Mouse (Mus musculus) midbrain, embryonic 13.5 days (tissue): ENCODE results near the gene BC049730. TPM values are rescaled to one million over a fixed set of nuclear protein-coding genes. Genes with fewer than 3 reads are reported as not detected.
"Not testable (repeated sequence)": the region's sequence is repeated elsewhere in the genome, so short reads cannot be mapped to it uniquely, and the experiment has no call there.

Source experiments
- ATAC-seq: fragments of 200-750 bp; cut with Nextera tagmentation; 2 replicates; pipeline ENCODE4 v1.8.0; 2017; ENCODE audit warnings: mild to moderate bottlenecking, moderate TSS enrichment, moderate library complexity
- H3K27ac ChIP-seq: fragments of 300-500 bp; sonication (generic); 2 replicates; pipeline ENCODE4 v1.5.1; 2015; ENCODE audit warnings: inconsistent platforms, mild to moderate bottlenecking, moderate library complexity
- H3K27me3 ChIP-seq: fragments of 300-500 bp; sonication (generic); 2 replicates; pipeline ENCODE4 v1.6.1; 2015; ENCODE audit warnings: mild to moderate bottlenecking, inconsistent platforms
- H3K36me3 ChIP-seq: fragments of 300-500 bp; sonication (generic); 2 replicates; pipeline ENCODE4 v1.6.1; 2015; ENCODE audit warnings: mild to moderate bottlenecking, inconsistent platforms
- H3K4me1 ChIP-seq: fragments of 300-500 bp; sonication (generic); replicated peaks from 2 replicates; pipeline ENCODE4 v1.6.1; 2015; ENCODE audit warnings: inconsistent platforms
- H3K4me2 ChIP-seq: fragments of 300-500 bp; sonication (generic); replicated peaks from 2 replicates; pipeline ENCODE4 v1.6.1; 2015; ENCODE audit warnings: moderate library complexity, mild to moderate bottlenecking, inconsistent platforms
- H3K4me3 ChIP-seq: fragments of 300-500 bp; sonication (generic); replicated peaks from 2 replicates; pipeline ENCODE4 v1.5.1; 2015; ENCODE audit warnings: mild to moderate bottlenecking, inconsistent platforms
- H3K9ac ChIP-seq: fragments of 300-500 bp; sonication (generic); replicated peaks from 2 replicates; pipeline ENCODE4 v1.6.1; 2015; ENCODE audit warnings: mild to moderate bottlenecking, inconsistent platforms
- H3K9me3 ChIP-seq: fragments of 300-500 bp; sonication (generic); 2 replicates; pipeline ENCODE4 v1.6.1; 2016; ENCODE audit warnings: mild to moderate bottlenecking, inconsistent platforms
- WGBS: fragments of 180-500 bp; shearing (Covaris S2); methylation state at CpG from one replicate; pipeline ENCODE4 v1.1.7; 2015; 5-methylcytosine and 5-hydroxymethylcytosine counted together
- polyA plus RNA-seq: library from polyadenylated mRNA; unstranded; fragments of >200 nt; fragmentation: Nextera tagmentation; extraction: Ambion mirVana; gene quantifications from 2 replicates; pipeline ENCODE4 v1.2.1, GENCODE M21; 2015

The BC049730 gene
- polyA plus RNA-seq, 1 experiment from 2014 or later, result not detected

DNA sequence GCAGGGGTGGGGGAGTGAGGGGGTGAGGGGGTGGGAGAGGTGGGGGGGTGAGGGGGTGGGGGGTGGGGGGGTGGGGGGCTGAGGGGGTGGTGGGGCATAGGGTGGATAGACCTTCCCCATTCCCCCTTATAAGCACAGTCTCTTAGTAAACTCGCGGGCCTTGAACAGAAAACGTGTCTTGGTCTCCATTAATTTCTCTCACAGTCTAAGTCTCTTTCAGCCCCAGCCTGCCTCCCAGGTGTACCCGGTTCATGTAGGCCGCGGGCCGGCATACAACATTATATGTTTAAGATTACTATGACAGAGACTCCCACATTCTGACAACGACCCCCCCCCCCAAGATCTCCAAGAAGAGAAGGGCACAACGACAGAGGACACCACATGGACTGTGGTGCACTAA is 6.2 kb upstream of the BC049730 start:
- not testable (repeated sequence) for H3K9me3 ChIP-seq, H3K27ac ChIP-seq, H3K4me2 ChIP-seq, H3K4me3 ChIP-seq, H3K27me3 ChIP-seq, H3K9ac ChIP-seq, H3K36me3 ChIP-seq, H3K4me1 ChIP-seq, ATAC-seq
- WGBS, result 90% methylated on average over 9 of the region's 9 CpGs

DNA sequence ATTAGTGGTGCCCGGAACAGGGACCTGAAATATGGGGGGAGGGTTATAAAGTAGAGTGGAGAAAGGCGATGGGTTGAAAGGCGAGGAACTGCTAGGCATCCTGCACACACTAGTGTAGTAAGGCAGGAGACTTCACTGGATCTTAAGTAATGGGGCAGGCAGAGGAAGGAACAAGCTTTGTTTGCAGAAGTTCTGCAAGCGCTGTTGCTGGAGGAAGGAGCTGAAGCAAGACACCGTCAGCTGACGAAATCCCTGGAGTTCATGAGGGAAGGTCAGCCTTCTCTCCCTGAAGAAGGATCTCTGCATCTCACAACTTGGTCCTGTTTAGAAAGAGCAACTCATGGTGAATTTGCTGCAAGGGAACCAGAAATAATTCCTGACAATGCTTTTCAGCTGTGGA is 6.0 kb downstream of the BC049730 start:
- Histone ChIP-seq H3K9me3 (no peaks in the 10 kb centered on the region), H3K36me3 (no peaks in the 10 kb centered on the region), H3K4me3 (no peak overlapping the region), H3K27ac (no peak overlapping the region), H3K4me2 (no peak overlapping the region), H3K9ac (no peak overlapping the region), H3K27me3 (no peaks in the 10 kb centered on the region), H3K4me1 (0 out of 2 replicates have a peak, but pooled peaks cover 5% of the 10 kb centered on the region)
- WGBS, result 81% methylated on average over 6 of the region's 6 CpGs
- no peak for ATAC-seq

DNA sequence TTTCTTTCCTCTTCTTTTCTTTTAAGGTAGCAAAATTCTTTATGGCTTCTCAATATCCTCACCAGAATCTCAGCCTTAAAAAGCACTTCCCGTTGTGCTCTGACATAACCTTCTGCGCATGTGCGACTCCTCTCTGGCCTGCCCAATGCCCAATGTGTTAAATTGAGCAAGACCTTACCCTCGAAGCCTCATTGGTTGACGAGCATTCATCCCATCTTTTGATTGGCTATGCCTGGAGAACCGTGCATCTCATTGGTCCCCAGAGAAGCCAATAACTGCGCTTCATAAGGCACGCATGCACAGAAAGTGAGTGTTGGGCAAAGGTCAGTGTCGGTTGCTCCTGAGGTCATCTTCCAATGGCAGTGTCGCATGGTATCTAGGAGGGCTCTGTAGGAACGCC is 17.8 kb downstream of the BC049730 start, which contains the start of gene Gm4763:
Gene Gm4763, minus strand, starts transcription at position 101 of the 400 bp plus-strand sequence.
- not testable (repeated sequence) for H3K27me3 ChIP-seq, H3K4me1 ChIP-seq, H3K27ac ChIP-seq, H3K4me2 ChIP-seq, H3K4me3 ChIP-seq, H3K9ac ChIP-seq, H3K36me3 ChIP-seq, H3K9me3 ChIP-seq, ATAC-seq
- 95% methylated on average over 11 of the region's 11 CpGs for WGBS

DNA sequence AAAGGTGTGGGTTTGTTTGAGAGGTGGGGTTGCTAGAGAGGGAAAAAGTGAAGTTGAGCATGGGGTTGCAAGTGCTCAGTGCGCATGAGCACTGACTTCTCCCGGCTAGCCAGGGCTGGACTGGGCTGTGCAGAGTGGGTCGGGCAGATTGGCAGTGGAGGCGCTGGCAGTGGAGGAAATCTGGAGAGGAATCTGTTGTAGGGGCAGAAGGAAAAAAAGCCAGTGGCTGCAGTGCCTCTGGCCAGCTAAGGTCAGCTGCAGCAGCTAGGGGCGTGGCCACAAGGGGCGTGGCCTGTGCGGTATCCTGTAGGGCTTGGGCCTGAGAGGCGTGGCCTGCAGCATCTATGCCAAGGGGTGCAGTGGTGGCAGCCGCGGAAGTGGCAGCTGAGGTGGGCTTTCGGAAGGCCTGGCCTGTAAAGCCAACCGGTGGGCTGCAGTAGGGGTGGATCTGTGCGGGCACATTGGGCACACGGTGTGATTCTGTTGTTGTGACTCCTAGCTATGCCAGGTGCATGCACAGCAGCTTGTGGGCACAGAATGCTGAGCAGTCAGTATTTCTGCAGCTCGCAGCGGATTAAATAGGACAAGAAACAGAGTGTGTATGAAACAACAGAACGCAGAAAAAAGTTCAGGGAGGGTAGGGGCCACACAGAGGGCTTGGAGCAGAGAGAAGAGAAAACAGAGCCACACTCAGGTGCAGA is 27.1 kb downstream of the BC049730 start:
- 14% methylated on average over 17 of the region's 17 CpGs for WGBS
- ATAC-seq, result peak; percentile 68; the same call in 1 of the 2 replicates
- no peaks in the 10 kb centered on the region for H3K9me3 ChIP-seq
- H3K9ac ChIP-seq, result peak overlapping the region; percentile 23; the same call in 1 of the 2 replicates
- no peak overlapping the region for H3K27ac ChIP-seq
- H3K4me1 ChIP-seq, result peaks cover 8% of the 10 kb centered on the region
- peak overlapping the region; percentile 46 for H3K4me2 ChIP-seq
- H3K4me3 ChIP-seq, result peak overlapping the region; percentile 18
- no peaks in the 10 kb centered on the region for H3K27me3 ChIP-seq
- no peaks in the 10 kb centered on the region for H3K36me3 ChIP-seq

DNA sequence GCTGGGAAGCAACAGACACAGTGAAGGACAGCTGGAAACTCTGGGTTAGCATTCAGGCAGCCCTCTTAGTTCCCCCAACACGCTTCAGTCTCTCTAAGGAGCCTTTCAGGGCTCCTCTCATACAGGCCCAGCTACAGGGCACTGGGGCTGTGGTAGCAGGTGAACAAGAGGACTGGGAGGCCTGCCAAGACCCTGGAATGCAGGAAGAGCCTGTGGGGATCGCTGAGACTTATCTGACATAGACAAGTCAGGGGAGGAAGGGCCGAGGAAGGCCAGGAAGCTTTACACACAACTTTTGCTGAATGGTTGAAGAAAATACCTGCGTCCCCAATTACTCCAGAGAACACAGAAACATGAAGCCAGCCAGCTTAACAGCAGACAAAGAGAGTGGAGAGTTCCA is 41.7 kb downstream of the BC049730 start:
- Histone ChIP-seq H3K9me3 (no peaks in the 10 kb centered on the region), H3K4me1 (peaks cover 8% of the 10 kb centered on the region), H3K36me3 (no peaks in the 10 kb centered on the region), H3K4me2 (no peak overlapping the region), H3K27ac (no peak overlapping the region), H3K4me3 (no peak overlapping the region), H3K27me3 (no peaks in the 10 kb centered on the region), H3K9ac (no peak overlapping the region)
- 38% methylated on average over 4 of the region's 4 CpGs for WGBS
- ATAC-seq, result no peak

DNA sequence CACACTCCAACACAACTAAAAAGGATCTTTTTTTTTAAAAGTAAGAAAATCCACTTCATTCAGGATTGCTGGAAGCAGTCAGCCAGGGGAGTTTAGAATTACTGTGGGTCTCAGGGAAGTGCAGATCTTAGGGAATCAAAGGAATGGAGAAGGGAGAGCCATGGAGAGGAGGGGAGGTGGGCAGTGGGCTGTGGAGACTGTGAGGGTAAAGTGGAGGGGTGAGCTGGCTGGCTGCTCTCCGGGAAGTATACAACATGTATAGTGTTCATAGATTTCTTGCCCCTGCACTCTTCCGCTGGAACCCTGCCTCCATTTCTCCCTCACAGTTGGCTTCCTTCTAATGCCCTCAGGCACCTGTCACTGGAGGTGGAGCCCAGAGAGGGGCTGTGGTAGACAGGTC is 42.6 kb downstream of the BC049730 start:
- Histone ChIP-seq H3K27ac (no peak overlapping the region), H3K27me3 (no peaks in the 10 kb centered on the region), H3K4me2 (no peak overlapping the region), H3K36me3 (no peaks in the 10 kb centered on the region), H3K9ac (no peak overlapping the region), H3K4me3 (no peak overlapping the region), H3K4me1 (peaks cover 8% of the 10 kb centered on the region), H3K9me3 (no peaks in the 10 kb centered on the region)
- no peak for ATAC-seq
- WGBS, result 74% methylated on average over 2 of the region's 2 CpGs

DNA sequence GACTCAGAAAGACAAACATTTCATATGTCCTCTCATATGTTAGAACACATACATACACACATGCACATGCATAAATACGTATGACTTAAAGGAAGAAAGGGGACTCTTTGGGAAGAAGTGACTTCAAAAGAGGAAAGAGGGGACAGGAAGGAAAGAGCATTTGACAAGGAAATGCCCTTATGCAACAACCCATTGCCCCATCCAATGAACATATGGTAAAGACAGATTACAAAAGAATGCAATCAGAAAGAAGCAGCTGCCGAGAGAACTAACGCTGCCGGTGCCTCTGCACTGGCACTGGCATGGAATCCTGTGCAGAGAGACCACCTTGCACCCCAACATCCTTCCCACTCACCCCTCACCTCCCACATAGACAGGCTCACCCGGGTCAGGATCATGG is 44.4 kb downstream of the BC049730 start:
- Histone ChIP-seq H3K9me3 (no peaks in the 10 kb centered on the region), H3K4me3 (no peak overlapping the region), H3K36me3 (no peaks in the 10 kb centered on the region), H3K27me3 (no peaks in the 10 kb centered on the region), H3K4me1 (peaks cover 8% of the 10 kb centered on the region), H3K4me2 (no peak overlapping the region), H3K27ac (no peak overlapping the region), H3K9ac (no peak overlapping the region)
- WGBS, result 82% methylated on average over 5 of the region's 5 CpGs
- ATAC-seq, result no peak

DNA sequence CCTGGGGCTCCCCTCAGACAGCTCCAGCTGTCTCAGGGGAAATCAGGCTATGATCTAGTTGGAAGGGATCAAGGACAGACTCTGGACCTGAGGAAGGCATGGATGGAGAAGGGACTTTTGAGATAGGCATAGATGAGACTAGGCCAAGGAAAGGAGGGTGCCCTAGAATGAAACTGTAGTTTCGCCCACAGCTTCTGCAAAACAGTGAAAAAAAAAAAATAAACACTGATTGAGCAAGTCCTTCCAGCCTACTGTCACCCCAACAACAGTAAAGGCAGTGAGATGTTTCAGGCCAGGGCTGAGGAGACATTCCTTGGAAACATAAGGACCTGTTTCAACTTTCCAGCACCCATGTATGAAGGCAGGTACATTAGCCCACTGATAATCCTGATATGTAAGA is 49.5 kb downstream of the BC049730 start:
- H3K36me3 ChIP-seq, result no peaks in the 10 kb centered on the region
- 90% methylated on average over 1 of the region's 1 CpGs for WGBS
- H3K9me3 ChIP-seq, result no peaks in the 10 kb centered on the region
- no peak for ATAC-seq
- H3K27ac ChIP-seq, result no peak overlapping the region
- no peak overlapping the region for H3K4me2 ChIP-seq
- H3K27me3 ChIP-seq, result no peaks in the 10 kb centered on the region
- H3K4me3 ChIP-seq, result no peak overlapping the region
- H3K4me1 ChIP-seq, result no peaks in the 10 kb centered on the region
- H3K9ac ChIP-seq, result no peak overlapping the region

DNA sequence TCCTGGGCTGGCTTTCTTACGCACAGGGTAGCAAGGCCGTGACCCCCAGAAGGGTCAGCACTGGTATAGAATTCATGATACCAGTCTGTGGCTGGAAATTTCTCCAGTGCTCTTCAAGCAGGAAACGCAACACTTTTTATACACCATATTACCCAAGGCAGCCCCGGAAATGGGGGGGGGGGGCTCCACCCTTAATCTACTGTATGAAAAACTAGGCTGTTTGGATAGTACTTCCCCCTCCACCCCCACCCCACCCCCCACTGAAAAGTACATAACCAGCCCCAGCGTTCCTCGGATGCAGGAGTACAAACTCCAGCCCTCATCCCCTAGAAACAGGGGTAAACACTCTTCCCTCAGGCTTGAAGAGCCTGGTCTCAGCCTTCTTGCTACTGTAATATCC is 51.2 kb downstream of the BC049730 start, which contains the start of gene Cd177:
Gene Cd177, minus strand, starts transcription at position 101 of the 400 bp plus-strand sequence.
- no peak within 1 kb of the TSS for H3K4me2 ChIP-seq
- H3K4me3 ChIP-seq, result no peak within 1 kb of the TSS
- H3K27ac ChIP-seq, result no peak within 1 kb of the TSS
- WGBS, result 78% methylated on average over 6 of the region's 6 CpGs
- H3K9me3 ChIP-seq, result no peaks in the 10 kb centered on the region
- no peaks in the 10 kb centered on the region for H3K36me3 ChIP-seq
- ATAC-seq, result no peak
- no peak within 1 kb of the TSS for H3K9ac ChIP-seq
- no peaks in the 10 kb centered on the region for H3K27me3 ChIP-seq
- no peaks in the 10 kb centered on the region for H3K4me1 ChIP-seq

DNA sequence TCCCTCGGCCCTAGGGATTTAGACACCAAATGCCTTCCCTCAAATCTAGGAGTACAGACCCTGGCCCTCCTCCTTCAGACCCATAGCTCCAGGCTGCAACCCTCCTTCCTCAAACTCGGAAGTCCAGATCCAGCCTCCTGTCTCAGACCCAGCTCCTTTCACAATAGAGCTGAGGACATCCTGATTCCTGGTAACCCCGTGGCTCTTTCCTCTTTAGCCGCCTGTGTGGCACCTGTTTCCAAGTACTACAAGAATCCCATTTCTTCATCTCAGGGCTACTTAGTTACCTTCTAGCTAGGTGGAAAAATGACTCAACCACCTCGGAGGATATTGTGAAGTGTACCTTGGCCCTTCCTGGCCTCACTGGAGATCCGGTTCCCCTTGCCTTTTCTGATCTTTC is 52.1 kb downstream of the BC049730 start:
- WGBS, result 76% methylated on average over 6 of the region's 6 CpGs
- Histone ChIP-seq H3K4me1 (no peaks in the 10 kb centered on the region), H3K9me3 (no peaks in the 10 kb centered on the region), H3K4me2 (no peak overlapping the region), H3K36me3 (no peaks in the 10 kb centered on the region), H3K9ac (no peak overlapping the region), H3K27ac (no peak overlapping the region), H3K4me3 (no peak overlapping the region), H3K27me3 (no peaks in the 10 kb centered on the region)
- ATAC-seq, result no peak

DNA sequence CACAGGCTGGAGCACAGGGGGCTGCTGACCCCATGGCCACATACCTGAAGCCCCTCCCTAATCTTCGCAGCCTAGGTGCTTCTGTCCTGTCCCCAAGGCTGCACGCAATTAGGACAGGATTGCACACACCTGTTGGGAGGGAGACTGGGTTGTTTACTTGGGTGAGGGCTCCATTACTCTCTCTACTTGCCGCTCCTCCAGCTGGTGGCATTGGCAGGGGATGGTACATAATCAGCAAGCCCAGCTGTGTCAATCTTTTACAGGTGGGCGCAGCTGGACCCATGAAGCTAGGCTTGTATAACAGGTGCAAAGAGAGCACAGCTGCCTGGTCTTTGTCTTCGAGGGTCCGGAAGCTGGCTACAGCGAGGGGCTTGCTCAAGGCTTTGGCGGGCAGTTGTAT is 53.5 kb downstream of the BC049730 start:
- no peak overlapping the region for H3K27ac ChIP-seq
- no peaks in the 10 kb centered on the region for H3K4me1 ChIP-seq
- no peak overlapping the region for H3K4me2 ChIP-seq
- ATAC-seq, result no peak
- H3K9ac ChIP-seq, result no peak overlapping the region
- 92% methylated on average over 8 of the region's 8 CpGs for WGBS
- no peaks in the 10 kb centered on the region for H3K9me3 ChIP-seq
- H3K27me3 ChIP-seq, result no peaks in the 10 kb centered on the region
- H3K4me3 ChIP-seq, result no peak overlapping the region
- H3K36me3 ChIP-seq, result no peaks in the 10 kb centered on the region
